Mouse (Mus musculus) lung, postnatal 25 days (tissue): ENCODE measurements around the gene Egfl8.

Experiments used
- DNase-seq: peaks from one replicate; pipeline ENCODE4 v3.0.0; 2022; ENCODE audit warnings: low spot score

The Egfl8 gene

DNA sequence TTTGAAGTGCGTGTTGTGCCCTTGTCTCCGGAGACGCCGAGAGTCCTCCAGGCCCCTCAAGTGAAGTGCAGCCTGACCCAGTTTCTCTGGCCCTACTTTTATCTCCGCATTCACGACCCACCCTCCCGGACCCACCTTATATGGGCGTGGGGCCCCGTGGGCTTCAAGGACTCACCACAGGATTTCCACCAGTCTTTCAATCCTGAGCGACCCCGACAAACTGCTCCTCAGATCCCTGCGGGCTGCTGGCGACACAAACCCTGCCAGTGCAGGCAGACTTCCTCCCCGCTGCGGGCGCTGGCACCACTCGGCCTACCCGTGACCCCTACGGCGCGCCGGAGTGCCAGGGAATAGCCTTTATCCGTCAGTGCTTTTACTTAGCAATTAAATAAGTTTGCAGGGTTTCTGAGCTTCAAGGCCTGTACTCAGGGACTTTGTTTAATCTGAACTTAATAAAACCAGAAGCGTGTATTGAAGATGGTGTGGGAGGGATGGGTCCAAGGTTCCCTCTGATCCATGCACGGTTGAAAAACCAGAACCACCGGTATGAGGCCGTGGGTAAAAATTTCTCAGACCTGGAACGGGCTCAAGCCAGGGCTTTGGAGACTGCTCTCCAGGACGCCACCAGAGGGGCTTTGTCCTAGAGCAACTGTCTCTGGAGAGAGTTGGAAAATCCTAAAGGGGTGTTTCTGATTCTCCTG lies 12.3 kb upstream of the Egfl8 start, which contains the start of gene Ppt2:
Ppt2 (minus strand) TSS at position 568 of the 701 bp plus-strand sequence.
- DNase-seq, result peak; percentile 51

DNA sequence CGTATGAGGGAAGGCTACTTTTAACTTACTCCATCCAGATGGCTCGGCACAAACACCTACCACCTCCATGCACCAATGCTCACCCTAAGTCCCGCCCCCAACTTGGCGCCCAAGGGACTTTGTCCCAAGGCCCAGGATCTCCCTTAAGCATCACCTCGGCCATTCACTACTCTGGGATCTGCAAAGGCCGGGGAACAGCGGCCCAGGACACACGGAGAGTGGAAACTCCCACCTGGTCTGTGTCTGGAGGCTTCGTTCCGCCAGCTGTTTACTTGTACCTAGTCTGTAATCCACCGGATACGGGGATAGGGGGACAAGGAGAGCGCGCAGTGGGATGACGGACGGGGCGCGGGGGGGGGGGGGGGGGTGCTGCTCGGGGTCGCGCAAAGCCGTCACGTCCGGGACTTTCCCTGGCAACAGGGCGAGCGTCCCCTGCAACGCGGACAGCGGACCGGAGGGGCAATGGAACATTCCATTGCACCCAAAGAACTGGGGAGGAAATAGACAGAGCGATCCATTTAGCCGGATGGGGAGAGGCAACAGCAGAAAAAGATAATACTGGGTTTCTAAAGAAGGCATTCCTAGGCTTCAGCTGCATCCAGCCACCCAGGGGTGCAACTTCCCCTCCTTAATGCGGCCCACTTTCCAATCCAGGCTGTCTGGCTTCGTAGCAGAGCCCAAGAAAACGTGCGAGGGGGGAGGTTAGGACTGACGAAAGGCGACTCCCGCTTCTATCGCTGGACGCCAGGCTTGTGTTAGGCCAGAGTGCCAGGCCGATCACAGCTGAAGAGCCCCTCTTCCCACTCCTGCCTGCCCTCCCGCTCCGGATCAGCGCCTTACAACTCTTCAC lies 11.5 kb upstream of the Egfl8 start:
- peak; percentile 89 for DNase-seq

DNA sequence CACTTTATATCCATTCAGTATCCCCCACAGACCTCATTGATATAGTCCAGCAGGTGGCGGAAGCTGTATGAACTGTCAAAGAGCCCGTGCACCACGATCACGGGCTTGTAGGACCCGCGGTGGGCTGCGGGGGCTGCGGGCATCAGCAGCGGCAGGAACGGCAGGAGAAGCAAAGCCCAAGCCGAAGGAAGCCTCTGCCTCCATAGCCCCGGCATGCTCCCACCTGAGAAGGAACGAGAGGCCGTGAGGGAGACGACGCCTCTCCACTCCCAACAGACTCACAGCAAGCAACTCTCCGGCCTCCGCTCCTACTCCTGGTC lies 11.0 kb upstream of the Egfl8 start:
- no peak for DNase-seq

DNA sequence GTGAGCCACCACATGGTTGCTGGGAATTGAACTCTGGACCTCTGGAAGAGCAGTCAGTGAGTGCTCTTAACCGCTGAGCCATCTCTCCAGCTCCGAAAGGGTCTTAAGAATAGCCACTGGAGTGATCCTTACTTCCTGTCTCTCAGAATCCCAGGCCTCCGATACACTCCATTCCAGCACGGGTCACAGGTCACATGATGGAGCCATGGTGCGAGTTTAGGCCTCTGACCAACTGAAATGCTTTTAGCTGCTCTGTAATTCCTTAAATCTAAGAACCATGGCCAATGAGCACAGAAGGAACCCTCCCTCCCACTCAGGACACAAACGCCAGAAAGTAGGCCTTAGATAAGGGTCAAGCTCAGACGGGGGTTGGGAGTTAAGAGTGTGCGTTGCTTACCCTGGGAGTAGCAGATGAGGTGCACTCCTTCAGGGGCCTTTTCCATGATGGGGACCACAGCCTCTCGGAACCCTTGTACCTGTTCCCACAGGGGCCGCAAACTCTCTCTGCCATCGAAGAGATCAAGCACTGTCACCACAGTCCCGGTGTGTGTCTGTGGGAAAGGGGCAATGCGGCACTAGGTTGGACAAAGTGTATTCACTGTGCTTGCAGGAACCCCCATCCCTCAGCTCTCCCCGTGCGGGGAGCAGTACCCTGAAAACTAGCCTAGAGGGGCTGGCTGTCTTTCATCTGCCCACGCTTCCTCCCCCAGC lies 10.4 kb upstream of the Egfl8 start:
- DNase-seq, result no peak

DNA sequence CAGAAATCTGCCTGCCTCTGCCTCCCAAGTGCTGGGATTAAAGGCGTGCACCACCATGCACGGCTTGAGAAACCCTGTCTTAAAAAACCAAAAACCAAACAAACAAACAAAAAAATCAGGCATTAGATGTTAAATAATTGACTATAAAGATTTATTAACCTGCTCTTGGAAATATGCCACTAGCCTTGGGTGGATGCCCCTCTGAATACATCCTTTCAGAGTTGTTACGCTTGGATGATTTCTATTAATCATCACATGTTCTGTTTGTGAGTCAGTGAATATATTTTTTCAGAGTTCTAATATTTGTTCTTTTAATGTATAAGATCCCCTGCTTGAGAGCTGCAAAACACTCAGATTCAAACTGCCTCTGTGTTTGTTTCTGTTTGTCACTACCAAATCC lies 9.2 kb upstream of the Egfl8 start:
- no peak for DNase-seq

- DNase-seq, result no peak
These were observed 7.4 kb upstream of the Egfl8 start for GRCm38 (mm10) chr17:34623161-34623560.

DNA sequence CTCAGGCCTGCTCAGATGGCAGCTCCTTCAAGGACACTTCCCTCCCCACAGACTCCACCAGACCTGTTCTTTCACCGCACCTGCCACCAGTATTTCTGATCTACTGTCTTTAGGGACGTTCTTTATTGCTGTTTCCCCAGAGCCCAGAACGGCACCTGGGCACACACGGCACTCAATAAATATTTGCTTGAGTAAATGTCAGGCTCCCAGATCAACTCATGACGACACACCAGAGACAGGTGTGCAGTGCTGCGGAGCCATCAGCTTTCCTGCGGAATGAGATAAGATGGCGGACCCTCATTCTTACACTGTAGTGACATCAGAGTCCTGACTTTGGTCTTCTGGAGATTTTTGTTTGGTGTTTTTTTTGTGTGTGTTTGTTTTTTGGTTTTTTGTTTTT lies 5.2 kb upstream of the Egfl8 start:
- DNase-seq, result no peak

- peak; percentile 85 for DNase-seq
These were observed 3.2 kb upstream of the Egfl8 start for GRCm38 (mm10) chr17:34618999-34619398.

DNA sequence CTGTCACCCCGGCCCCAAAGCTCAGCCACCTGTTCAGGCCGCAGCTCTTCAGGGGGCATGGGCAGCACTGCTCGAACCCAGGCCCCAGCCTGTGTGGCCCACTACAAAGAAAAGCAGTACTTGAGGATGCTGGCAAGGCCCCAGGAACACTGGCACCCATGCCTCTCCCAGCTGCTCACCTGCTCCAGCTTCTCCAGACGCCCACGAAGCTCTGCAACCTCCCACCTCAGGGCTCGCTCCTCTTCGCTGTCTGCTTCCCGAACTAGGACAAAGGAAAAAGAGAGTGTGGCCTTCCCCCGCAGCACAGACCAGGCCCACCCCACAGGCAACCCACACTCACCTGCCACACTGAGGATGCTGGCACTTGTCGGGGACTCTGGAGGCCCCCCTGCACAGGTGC lies 1.9 kb downstream of the Egfl8 start:
- no peak for DNase-seq

DNA sequence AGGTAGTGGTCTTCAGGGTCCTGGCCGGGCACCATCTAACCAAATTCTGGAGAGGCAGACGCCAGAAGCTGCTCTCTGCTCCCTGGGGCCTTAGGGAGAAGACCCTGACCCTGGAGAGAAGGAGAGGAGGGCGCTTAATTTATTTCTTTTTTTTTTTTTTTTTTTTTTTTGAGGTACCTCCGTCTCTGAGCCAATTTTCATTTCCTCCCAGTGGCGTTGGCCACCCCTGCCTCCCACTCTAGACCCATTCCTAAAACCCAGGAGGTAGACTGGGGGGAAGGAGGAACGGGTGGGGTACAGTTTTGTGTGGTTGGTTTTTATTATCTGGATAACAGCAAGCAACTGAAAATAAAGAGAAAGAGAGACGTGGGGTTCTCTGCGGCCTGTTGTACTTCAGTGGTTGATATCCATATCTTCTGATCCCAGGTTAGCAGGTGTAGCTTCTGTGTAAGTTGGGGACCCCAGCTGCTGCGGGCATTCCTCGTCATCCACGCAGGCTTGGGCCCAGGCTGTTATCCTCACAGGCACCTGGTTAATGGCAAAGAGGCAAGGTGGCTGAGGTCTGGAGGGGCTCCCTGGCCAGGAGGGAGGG lies 2.6 kb downstream of the Egfl8 start:
- DNase-seq, result no peak

DNA sequence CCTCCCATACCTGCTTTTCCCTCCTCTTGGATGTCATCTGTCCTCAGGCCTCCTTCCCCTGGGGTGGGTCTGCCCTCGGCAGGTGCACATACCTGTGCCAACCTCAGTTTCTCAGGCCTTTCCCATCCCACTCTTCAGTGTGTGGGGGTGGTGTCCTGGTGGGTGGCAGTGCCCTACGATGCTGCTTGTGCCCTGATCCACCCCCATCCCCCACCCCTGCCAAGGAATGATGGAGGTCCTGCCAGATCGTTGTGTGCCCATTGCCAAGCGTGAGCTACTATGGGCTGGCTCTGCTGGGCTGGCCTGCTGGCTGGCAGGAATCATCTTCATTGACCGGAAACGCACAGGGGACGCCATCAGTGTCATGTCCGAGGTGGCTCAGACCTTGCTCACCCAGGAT lies 4.7 kb downstream of the Egfl8 start:
- DNase-seq, result no peak

DNA sequence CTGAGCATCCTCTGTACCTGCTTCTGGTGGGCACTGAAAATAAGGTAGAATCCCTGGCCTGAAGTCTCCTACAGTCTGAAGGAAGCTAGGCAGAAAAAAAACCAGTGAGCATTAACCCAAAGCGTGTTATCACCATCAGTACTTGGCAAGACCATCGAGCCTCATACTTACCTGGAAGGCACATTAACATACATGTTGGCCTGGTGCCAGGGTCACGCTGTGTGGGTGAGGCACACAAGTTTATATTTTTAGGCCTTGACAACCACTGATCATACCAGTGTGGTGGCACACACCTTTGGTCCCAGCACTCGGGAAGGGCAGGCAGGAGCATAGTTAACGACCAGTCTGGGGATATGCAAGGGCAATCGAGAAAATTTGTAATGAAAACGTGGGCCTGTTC lies 7.8 kb downstream of the Egfl8 start:
- DNase-seq, result no peak

GRCm38 (mm10) chr17:34606186-34607039 lies 9.4 kb downstream of the Egfl8 start:
- no peak for DNase-seq

DNA sequence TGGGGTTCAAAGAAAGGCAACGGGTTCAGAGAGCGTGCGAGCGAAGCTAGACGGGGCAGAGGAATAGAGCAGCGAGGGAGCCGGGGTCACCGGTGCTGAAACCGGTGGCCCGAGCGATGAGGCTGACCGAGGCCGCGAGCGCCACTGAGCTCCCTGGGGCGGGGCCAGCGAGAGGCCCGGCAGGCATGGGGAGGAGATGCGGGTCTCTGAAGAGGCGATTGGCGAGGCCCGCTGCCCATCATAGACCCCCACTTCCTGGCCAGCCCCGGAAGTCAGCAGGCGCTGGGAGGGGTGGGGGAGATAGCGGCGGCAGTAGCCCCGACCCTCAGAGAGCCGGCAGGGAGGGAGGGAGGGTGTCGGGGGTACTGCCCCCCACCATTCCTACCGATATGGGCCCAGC lies 10.2 kb downstream of the Egfl8 start:
- peak; percentile 97 for DNase-seq

DNA sequence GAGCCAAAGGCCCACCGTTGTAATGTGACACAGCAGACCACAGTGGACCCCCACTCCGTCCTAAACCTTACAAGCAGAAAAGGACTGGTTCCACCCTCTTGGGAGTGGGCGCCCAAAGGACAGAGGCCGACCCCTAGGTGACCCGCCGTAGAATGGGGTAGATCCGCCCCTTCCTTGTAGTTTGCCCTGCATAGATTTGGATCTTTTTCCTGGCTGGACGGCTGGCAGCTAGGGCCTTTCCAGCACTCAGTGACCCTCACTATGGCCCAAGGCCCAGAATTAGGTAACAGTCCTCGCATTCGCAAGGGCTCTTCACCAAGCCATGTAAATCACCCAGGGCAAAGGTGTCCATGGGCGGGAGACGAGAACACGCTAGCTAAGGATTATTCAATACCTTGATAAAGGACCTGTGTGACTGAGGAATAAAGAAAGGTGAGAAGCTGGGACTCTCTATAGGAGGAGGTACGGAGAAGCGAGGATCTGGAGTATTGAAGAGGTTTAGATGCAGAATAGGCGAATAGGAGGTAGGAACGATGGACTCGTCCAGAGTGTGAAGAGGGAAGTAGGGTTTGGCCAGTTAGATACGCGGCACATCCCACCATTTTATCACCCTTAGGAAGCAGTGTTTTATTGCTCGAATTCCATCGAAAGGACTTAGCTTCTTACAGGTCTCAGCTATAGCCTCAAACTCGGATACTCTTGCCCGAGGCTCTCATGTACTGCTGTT lies 11.1 kb downstream of the Egfl8 start:
- DNase-seq, result peak; percentile 81

- DNase-seq, result peak; percentile 99
These were observed 11.7 kb downstream of the Egfl8 start, which contains the start of gene Agpat1 for GRCm38 (mm10) chr17:34604061-34604508. TSS of gene Agpat1 (plus strand) at chr17:34604262.

DNA sequence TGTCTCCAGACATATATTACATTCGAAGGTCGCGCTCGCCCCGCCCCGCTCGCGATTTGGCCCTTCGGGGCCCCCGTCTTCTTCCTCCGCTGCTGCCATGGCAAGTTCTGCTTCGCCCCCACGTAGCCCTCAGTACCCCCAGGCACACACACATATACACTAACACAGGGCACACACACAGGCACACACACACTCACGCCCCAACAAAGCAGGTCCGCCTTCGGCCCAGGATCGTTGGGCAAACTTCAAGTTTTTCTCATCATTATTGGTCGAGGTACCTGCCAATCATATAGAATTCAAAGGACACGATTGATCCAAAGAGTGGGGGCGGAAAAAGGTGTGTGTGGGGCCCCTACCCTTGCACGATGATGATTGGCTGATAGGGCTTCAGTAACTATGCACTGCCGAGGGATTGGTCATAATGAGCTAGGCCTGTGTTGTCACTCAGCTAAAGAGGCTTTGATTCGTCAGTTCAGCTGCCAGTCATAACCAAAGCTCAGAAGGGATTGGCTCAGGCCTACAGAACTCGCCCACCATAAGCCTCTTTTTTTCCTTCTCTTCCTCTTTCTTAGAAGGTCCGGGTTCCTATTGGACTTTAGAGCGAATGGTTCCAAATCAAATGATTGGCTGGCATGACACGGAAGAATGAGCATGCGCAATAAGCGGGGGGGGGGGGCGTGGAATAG lies 12.3 kb downstream of the Egfl8 start, which contains the start of gene Rnf5:
Rnf5 (minus strand) TSS at position 316 of the 686 bp plus-strand sequence.
- peak; percentile 100 for DNase-seq

- DNase-seq, result no peak
These were observed 14.0 kb downstream of the Egfl8 start for GRCm38 (mm10) chr17:34601796-34602195.

GRCm38 (mm10) chr17:34599891-34600290 lies 15.9 kb downstream of the Egfl8 start:
- no peak for DNase-seq

DNA sequence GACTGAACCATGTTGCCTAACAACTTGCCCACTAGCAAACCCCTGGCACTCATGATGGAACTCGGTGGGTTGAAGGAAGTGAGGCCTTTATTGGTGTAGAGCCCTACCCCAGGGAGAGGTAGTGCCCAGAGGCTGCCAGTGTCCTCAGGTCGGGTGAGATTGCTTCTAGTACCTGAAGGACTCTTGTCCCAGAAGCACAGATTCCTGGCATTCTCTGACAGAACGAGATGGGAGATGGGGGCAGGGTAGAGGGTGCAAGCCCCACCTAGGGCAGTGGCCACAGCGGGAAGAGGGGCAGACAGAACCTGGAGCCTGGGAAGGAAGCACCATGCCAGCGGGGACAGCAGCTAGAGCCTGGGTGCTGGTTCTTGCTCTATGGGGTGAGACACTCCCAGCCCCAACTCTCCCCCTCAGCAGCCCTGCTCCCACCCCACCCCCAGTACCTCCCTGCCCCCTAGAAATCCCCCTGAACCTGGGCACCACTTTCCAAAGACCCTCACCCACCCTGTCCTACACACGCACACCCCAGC lies 18.1 kb downstream of the Egfl8 start, which contains the start of gene Ager:
Ager (plus strand) TSS at position 297 of the 530 bp plus-strand sequence.
- peak; percentile 80 for DNase-seq
